Mouse (Mus musculus) midbrain, postnatal 0 days (tissue): Measurements from ENCODE around the gene Gpr37l1. TPM values are rescaled to one million over a fixed set of nuclear protein-coding genes. Genes with fewer than 3 reads are reported as not detected.

Experiments
- ATAC-seq: fragments of 200-750 bp; cut with Nextera tagmentation; 2 replicates; pipeline ENCODE4 v1.8.0; 2017; ENCODE audit warnings: moderate number of reproducible peaks, mild to moderate bottlenecking, moderate TSS enrichment, moderate library complexity; ENCODE audit not compliant: low FRiP score
- DNase-seq: peaks from one replicate; pipeline ENCODE4 v3.0.0-alpha.2; 2015; ENCODE audit warnings: low spot score
- H3K27ac ChIP-seq: fragments of 300-500 bp; sonication (generic); 2 replicates; pipeline ENCODE4 v1.5.1; 2014; ENCODE audit warnings: low read depth, mild to moderate bottlenecking, low read length, mixed read lengths
- H3K27me3 ChIP-seq: fragments of 300-500 bp; sonication (generic); 2 replicates; pipeline ENCODE4 v1.6.1; 2014; ENCODE audit warnings: low read length, control low read depth, mixed read lengths; ENCODE audit not compliant: insufficient read depth
- H3K36me3 ChIP-seq: fragments of 300-500 bp; sonication (generic); 2 replicates; pipeline ENCODE4 v1.6.1; 2014; ENCODE audit warnings: low read length, control low read depth, mixed read lengths; ENCODE audit not compliant: insufficient read depth
- H3K4me1 ChIP-seq: fragments of 300-500 bp; sonication (generic); 2 replicates; pipeline ENCODE4 v1.6.1; 2014; ENCODE audit warnings: mild to moderate bottlenecking, control low read depth, antibody characterized with exemption, low read length, mixed read lengths; ENCODE audit not compliant: insufficient read depth
- H3K4me2 ChIP-seq: fragments of 300-500 bp; sonication (generic); 2 replicates; pipeline ENCODE4 v1.6.1; 2014; ENCODE audit warnings: low read depth, mild to moderate bottlenecking, low read length, mixed read lengths; ENCODE audit not compliant: poor library complexity, severe bottlenecking
- H3K4me3 ChIP-seq: fragments of 300-500 bp; sonication (generic); 2 replicates; pipeline ENCODE4 v1.5.1; 2014; ENCODE audit warnings: low read depth, mild to moderate bottlenecking, low read length, moderate library complexity
- H3K9ac ChIP-seq: fragments of 300-500 bp; sonication (generic); replicated peaks from 2 replicates; pipeline ENCODE4 v1.6.1; 2014; ENCODE audit warnings: mild to moderate bottlenecking, low read length, moderate library complexity, mixed read lengths; ENCODE audit not compliant: poor library complexity, severe bottlenecking
- H3K9me3 ChIP-seq: fragments of 300-500 bp; sonication (generic); 2 replicates; pipeline ENCODE4 v1.6.1; 2016; ENCODE audit warnings: low read length, control low read depth
- CTCF ChIP-seq: IDR thresholded peaks from 2 replicates; pipeline ENCODE4 v1.5.1; 2016; ENCODE audit warnings: antibody characterized with exemption, mild to moderate bottlenecking
- WGBS: fragments of 180-500 bp; shearing (Covaris S2); extraction: QIAGEN DNeasy Blood & Tissue Kit; methylation state at CpG from one replicate; pipeline ENCODE4 v1.1.7; 2014; 5-methylcytosine and 5-hydroxymethylcytosine counted together
- polyA plus RNA-seq: library from polyadenylated mRNA; unstranded; fragments of >200 nt; fragmentation: Nextera tagmentation; extraction: Ambion mirVana; gene quantifications from 2 replicates; pipeline ENCODE4 v1.2.1, GENCODE M21; 2015
- total RNA-seq: library from RNA; depleted of rRNA; stranded (reverse); fragments of >200 nt; gene quantifications from 2 replicates; pipeline ENCODE4 v1.2.3, GENCODE M21; 2014

The Gpr37l1 gene
- total and polyA plus RNA-seq, 2 experiments from 2014 or later = 8.8 to 25.7 TPM

DNA sequence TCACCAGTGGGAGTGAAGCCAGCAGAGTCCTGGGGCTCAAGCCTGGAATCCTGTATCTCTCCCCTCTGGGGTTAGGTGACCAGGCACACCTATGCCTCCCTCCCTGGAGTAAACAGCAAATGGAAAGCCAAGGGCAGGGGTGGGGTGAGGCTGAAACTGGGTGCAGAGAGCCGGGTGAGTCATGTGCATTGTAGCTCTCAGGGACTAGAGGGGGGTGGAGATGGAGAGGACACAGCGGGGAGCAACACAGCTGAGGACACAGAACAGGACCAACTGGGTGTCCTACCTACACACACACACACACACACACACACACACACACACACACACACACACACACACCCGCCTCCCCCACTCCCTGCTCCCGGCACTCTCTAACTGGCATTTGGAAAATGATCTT, 16.0 kb upstream of the Gpr37l1 start:
- Histone ChIP-seq H3K9ac (no peak overlapping the region), H3K27me3 (no peaks in the 10 kb centered on the region), H3K27ac (no peak overlapping the region), H3K36me3 (no peaks in the 10 kb centered on the region), H3K4me3 (no peak overlapping the region), H3K9me3 (no peaks in the 10 kb centered on the region), H3K4me2 (no peak overlapping the region), H3K4me1 (peaks cover 5% of the 10 kb centered on the region; the same call in 1 of the 2 replicates)
- DNase-seq (no peak), ATAC-seq (no peak)
- no peak for TF ChIP-seq CTCF
- 80% methylated on average over 4 of the region's 4 CpGs for WGBS

GRCm38 (mm10) chr1:135182975-135183374, 15.5 kb upstream of the Gpr37l1 start:
- peaks cover 5% of the 10 kb centered on the region; the same call in 1 of the 2 replicates for H3K4me1 ChIP-seq
- 75% methylated on average over 3 of the region's 3 CpGs for WGBS
- TF ChIP-seq CTCF = no peak

DNA sequence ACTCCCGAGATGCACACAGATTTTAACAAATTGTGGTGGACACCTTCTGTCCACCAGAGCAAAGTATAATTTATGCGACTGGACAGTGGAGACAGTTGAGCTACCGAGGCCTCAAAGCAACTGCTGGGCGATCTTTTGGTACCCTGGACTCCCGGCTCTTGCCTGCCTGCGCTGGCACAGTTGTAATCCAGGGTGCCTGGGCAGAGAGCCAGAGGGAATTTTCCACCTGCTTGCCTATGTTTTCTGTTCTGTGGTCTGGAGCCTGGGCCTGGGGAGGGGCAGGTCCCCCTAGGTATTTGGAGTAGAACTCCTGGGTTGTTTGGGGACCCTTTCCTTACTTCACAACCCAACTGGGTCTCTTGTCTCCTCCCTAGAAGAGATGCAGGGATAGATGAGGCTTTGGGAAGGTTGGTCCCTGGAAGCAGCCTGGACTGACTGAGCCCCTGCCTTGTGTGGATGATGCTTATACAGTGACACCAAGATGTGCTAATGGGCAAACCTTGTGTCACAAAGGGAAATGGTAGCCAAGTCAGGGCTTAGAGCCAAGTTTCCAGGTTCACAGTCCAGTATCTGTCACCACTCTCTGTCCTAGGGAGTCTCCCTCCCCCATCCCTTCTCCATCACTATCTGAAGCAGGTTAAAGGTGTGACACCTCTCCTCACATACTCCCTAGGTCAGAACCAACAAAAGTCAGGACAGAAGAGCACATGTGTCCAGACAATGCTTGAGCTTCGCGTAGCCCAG, 14.6 kb upstream of the Gpr37l1 start:
- H3K27me3 ChIP-seq = no peaks in the 10 kb centered on the region
- H3K36me3 ChIP-seq = no peaks in the 10 kb centered on the region
- H3K4me1 ChIP-seq = peaks cover 5% of the 10 kb centered on the region; the same call in 1 of the 2 replicates
- no peaks in the 10 kb centered on the region for H3K9me3 ChIP-seq
- no peak overlapping the region for H3K9ac ChIP-seq
- ATAC-seq (no peak), DNase-seq (no peak)
- no peak overlapping the region for H3K4me3 ChIP-seq
- WGBS = 85% methylated on average over 8 of the region's 8 CpGs
- H3K4me2 ChIP-seq = no peak overlapping the region
- no peak overlapping the region for H3K27ac ChIP-seq
- TF ChIP-seq CTCF = no peak

More at GRCm38 (mm10) chr1:135182975-135183374, 15.5 kb upstream of the Gpr37l1 start:
- no peak overlapping the region for H3K27ac ChIP-seq
- ATAC-seq (no peak), DNase-seq (no peak)
- no peak overlapping the region for H3K9ac ChIP-seq
- no peaks in the 10 kb centered on the region for H3K27me3 ChIP-seq
- H3K4me3 ChIP-seq = no peak overlapping the region
- no peaks in the 10 kb centered on the region for H3K9me3 ChIP-seq
- no peak overlapping the region for H3K4me2 ChIP-seq
- no peaks in the 10 kb centered on the region for H3K36me3 ChIP-seq

GRCm38 (mm10) chr1:135181275-135181674, 13.8 kb upstream of the Gpr37l1 start:
- H3K27ac ChIP-seq = no peak overlapping the region
- H3K4me2 ChIP-seq = no peak overlapping the region
- H3K36me3 ChIP-seq = no peaks in the 10 kb centered on the region
- H3K4me3 ChIP-seq = no peak overlapping the region
- H3K27me3 ChIP-seq = no peaks in the 10 kb centered on the region
- peak; percentile 51 for DNase-seq
- ATAC-seq = no peak
- peaks cover 2% of the 10 kb centered on the region; the same call in 1 of the 2 replicates for H3K4me1 ChIP-seq
- H3K9me3 ChIP-seq = no peaks in the 10 kb centered on the region
- no peak for TF ChIP-seq CTCF
- H3K9ac ChIP-seq = no peak overlapping the region
- 74% methylated on average over 4 of the region's 4 CpGs for WGBS

DNA sequence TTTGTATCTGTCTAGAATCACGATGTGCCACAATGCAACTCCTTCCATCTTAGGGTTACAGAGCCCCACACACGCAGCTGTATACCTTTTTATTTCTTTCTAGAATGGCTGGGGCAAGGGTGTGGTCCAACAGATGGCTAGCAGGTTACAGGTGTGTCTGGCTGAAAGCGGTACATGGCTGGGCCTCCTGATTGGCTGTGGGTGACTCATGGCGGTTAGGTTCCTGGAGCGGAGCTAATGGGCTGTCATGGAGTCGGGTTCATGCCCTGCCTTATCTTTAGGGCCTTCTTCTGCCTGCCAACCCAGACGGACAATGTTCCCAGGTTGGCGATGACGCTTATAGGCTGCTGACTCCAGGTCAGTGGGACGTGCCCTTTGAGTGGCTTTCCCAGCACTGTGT, 13.3 kb upstream of the Gpr37l1 start:
- Histone ChIP-seq H3K27me3 (no peaks in the 10 kb centered on the region), H3K36me3 (no peaks in the 10 kb centered on the region), H3K27ac (no peak overlapping the region), H3K4me2 (no peak overlapping the region), H3K4me3 (no peak overlapping the region), H3K9me3 (no peaks in the 10 kb centered on the region), H3K9ac (no peak overlapping the region), H3K4me1 (no peaks in the 10 kb centered on the region; the same call in 1 of the 2 replicates)
- 90% methylated on average over 10 of the region's 10 CpGs for WGBS
- TF ChIP-seq CTCF = no peak
- no peak for DNase-seq
- ATAC-seq = no peak

DNA sequence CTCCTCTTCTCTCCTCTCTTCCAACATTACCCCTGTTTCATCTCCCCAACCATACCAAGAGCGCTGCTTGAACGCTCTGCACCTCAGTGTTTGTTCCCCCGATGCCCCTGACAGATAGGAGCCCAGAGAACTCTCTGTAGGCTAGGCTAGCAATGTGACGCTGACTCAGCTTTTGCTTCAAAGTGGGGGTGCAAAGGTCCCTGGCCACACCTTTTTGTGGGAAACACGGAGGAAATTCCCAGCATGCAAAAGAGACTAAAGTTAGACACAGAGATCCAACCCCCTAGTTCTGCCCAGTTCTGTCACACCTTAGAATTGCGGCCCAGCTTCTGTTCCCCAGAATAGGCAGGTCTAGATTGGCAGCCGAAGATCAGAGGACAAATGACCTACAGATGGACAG, 11.4 kb upstream of the Gpr37l1 start:
- Histone ChIP-seq H3K4me1 (no peaks in the 10 kb centered on the region; the same call in 1 of the 2 replicates), H3K36me3 (no peaks in the 10 kb centered on the region), H3K27me3 (no peaks in the 10 kb centered on the region), H3K4me3 (no peak overlapping the region), H3K4me2 (no peak overlapping the region), H3K9ac (no peak overlapping the region), H3K27ac (no peak overlapping the region), H3K9me3 (no peaks in the 10 kb centered on the region)
- WGBS = 92% methylated on average over 7 of the region's 7 CpGs
- DNase-seq (no peak), ATAC-seq (no peak)
- TF ChIP-seq CTCF = no peak
